In the genomic region with DNA sequence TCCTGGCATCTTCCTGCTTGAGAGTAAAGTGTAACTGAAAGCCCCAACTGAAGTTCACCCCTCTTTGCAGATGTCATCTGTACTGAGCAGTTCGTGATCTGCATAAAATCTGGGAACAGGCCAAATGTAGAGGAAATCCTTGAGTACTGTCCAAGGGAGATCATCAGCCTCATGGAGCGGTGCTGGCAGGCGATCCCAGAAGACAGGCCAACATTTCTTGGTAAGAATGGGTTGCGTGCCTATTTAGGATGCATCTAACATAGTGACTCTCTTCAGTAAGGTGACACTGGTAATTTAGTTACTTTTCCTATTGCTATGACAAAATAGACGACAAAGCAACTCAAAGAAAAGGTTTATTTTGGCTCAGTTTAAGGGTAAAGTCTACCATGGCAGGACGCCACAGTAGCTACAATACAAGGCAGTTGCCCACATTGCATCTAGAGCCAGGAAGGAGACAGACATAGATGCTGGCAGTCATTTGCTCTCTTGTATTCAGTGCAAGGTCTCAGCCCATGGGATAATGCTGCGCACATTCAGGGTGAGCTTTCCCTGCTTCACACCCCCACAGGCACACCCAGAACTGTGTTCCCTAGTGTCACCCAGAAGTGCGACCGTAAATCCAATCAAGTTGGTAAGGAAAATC, we compare ENCODE assay signal across 19 mouse cellular contexts. TPM values are rescaled to one million over a fixed set of nuclear protein-coding genes. Genes with fewer than 3 reads are reported as not detected.
DNase-seq lines count a peak whose midpoint lies in the region; ATAC-seq and TF ChIP-seq lines count a peak whose summit lies in the region.
"Had no signal": no experiment of that assay in that cellular context is flagged by ENCODE, and none has a peak within 500 bp of the region (broad histone marks: within the 10 kb centered on the region; RNA-seq: fewer than 3 reads in every experiment).

No protein-coding gene starts in this region.

- H3K4me2 ChIP-seq in hindbrain, embryonic 14.5 days (replicated peaks): no peak overlapping the region
- no peak overlapping the region for H3K4me2 ChIP-seq in lung, postnatal 0 days (replicated peaks; ENCODE audit: low read depth, low read length)
- H3K4me2 ChIP-seq: midbrain, embryonic 12.5 days; stomach, embryonic 15.5 days had no signal

- no peaks in the 10 kb centered on the region for H3K9me3 ChIP-seq in hindbrain, embryonic 14.5 days (ENCODE audit: control insufficient read depth, low read length)
- H3K9me3 ChIP-seq in hindbrain, embryonic 10.5 days: no peaks in the 10 kb centered on the region
- H3K9me3 ChIP-seq in lung, postnatal 0 days (ENCODE audit: low read length): no peaks in the 10 kb centered on the region
- H3K9me3 ChIP-seq: G1E; midbrain, embryonic 12.5 days; stomach, embryonic 15.5 days had no signal

- H3K4me3 ChIP-seq in hindbrain, embryonic 14.5 days (replicated peaks; ENCODE audit: low read length): no peak overlapping the region
- no peak overlapping the region for H3K4me3 ChIP-seq in hindbrain, embryonic 10.5 days
- no peak overlapping the region for H3K4me3 ChIP-seq in lung, postnatal 0 days (ENCODE audit: low read depth, low read length)
- H3K4me3 ChIP-seq: layer of hippocampus, adult 2 months; midbrain, embryonic 12.5 days; stomach, embryonic 15.5 days had no signal

- TF ChIP-seq EP300 in lung, postnatal 0 days (IDR thresholded peaks at IDR 0.05): no peak

- H3K27me3 ChIP-seq in hindbrain, embryonic 14.5 days (ENCODE audit: control insufficient read depth, insufficient read depth, low read length): no peaks in the 10 kb centered on the region
- no peaks in the 10 kb centered on the region for H3K27me3 ChIP-seq in hindbrain, embryonic 10.5 days (ENCODE audit: insufficient read depth, poor library complexity, severe bottlenecking)
- H3K27me3 ChIP-seq in lung, postnatal 0 days (replicated peaks; ENCODE audit: insufficient read depth, low read length): no peaks in the 10 kb centered on the region
- H3K27me3 ChIP-seq: midbrain, embryonic 12.5 days; stomach, embryonic 15.5 days had no signal

- peaks cover 75% of the 10 kb centered on the region for H3K36me3 ChIP-seq in hindbrain, embryonic 14.5 days (replicated peaks; ENCODE audit: control insufficient read depth, insufficient read depth)
- peaks cover 61% of the 10 kb centered on the region for H3K36me3 ChIP-seq in hindbrain, embryonic 10.5 days
- peaks cover 49% of the 10 kb centered on the region; the same call in 1 of the 2 replicates for H3K36me3 ChIP-seq in lung, postnatal 0 days (ENCODE audit: insufficient read depth, low read length)

- peak; percentile 47 for DNase-seq in hindbrain, embryonic 14.5 days (ENCODE audit: low spot score)
- DNase-seq in hindbrain, embryonic 10.5 days (ENCODE audit: low spot score): no peak
- DNase-seq in lung, postnatal 0 days (ENCODE audit: low spot score): peak; percentile 39
- no peak for DNase-seq in lung, postnatal 4 days
- DNase-seq in cerebellum, adult 11-12 months: peak; percentile 45
- DNase-seq in cerebellum, postnatal 10 days: peak; percentile 85 to 87
- DNase-seq in kidney, adult 9 months: no peak
- DNase-seq: adrenal gland, postnatal 10 days; heart, postnatal 4 days; kidney, adult 11 months; kidney, postnatal 10 days; thymus, adult 2 months had no signal

- H3K27ac ChIP-seq in hindbrain, embryonic 14.5 days: no peak overlapping the region
- no peak overlapping the region for H3K27ac ChIP-seq in hindbrain, embryonic 10.5 days
- H3K27ac ChIP-seq in lung, postnatal 0 days (ENCODE audit: low read length): no peak overlapping the region
- H3K27ac ChIP-seq: layer of hippocampus, adult 2 months; liver, embryonic 14.5 days; midbrain, embryonic 12.5 days; stomach, embryonic 15.5 days had no signal

- ATAC-seq in hindbrain, embryonic 14.5 days (ENCODE audit: low FRiP score): peak; percentile 65; the same call in 1 of the 2 replicates
- ATAC-seq in lung, postnatal 0 days: no peak
- no peak for ATAC-seq in megakaryocyte, adult 5-6 weeks (ENCODE audit: poor library complexity, severe bottlenecking)
- ATAC-seq: CD4-positive, CD25-positive, alpha-beta regulatory T cell, adult 4 months had no signal

- H3K4me1 ChIP-seq in hindbrain, embryonic 14.5 days (replicated peaks; ENCODE audit: control insufficient read depth, insufficient read depth, low read length): no peaks in the 10 kb centered on the region
- H3K4me1 ChIP-seq in hindbrain, embryonic 10.5 days (replicated peaks): no peaks in the 10 kb centered on the region
- H3K4me1 ChIP-seq in lung, postnatal 0 days (ENCODE audit: insufficient read depth, low read depth, low read length): no peaks in the 10 kb centered on the region
- H3K4me1 ChIP-seq: midbrain, embryonic 12.5 days; stomach, embryonic 15.5 days had no signal

- TF ChIP-seq CTCF in lung, postnatal 0 days (IDR thresholded peaks at IDR 0.05): no peak

- 89% methylated on average over 9 of the region's 9 CpGs for WGBS in hindbrain, embryonic 14.5 days
- WGBS in hindbrain, embryonic 10.5 days: 95% methylated on average over 9 of the region's 9 CpGs
- WGBS in lung, postnatal 0 days: 83% methylated on average over 9 of the region's 9 CpGs

- H3K9ac ChIP-seq in hindbrain, embryonic 14.5 days: no peak overlapping the region
- H3K9ac ChIP-seq in lung, postnatal 0 days (replicated peaks; ENCODE audit: low read depth): no peak overlapping the region
- H3K9ac ChIP-seq: liver, embryonic 14.5 days; midbrain, embryonic 12.5 days; stomach, embryonic 15.5 days had no signal

RNA-seq across cellular contexts. Expression of a gene that starts 14.5 kb away (rescaled TPM):
- polyA plus RNA-seq in hindbrain, embryonic 14.5 days (2014; fragmentation: Nextera tagmentation; extraction: Ambion mirVana): 42.1 TPM in 2 replicates
- 28.3 and 35.5 TPM in 2 replicates for polyA plus RNA-seq in hindbrain, embryonic 10.5 days (2016; fragmentation: Nextera tagmentation; extraction: Ambion mirVana)
- polyA plus RNA-seq in lung, postnatal 0 days (2015; fragmentation: Nextera tagmentation; extraction: Ambion mirVana): 94.5 and 94.8 TPM in 2 replicates
- 16.8 and 17.8 TPM in 2 replicates for total RNA-seq in megakaryocyte, adult 5-6 weeks (2015)
- total RNA-seq in megakaryocyte, adult 5-6 weeks (2017): 19.6 and 19.8 TPM in 2 replicates

RNA-seq across cellular contexts. Expression of a gene that starts 14.9 kb away (rescaled TPM):
- polyA plus RNA-seq in hindbrain, embryonic 14.5 days (2014; fragmentation: Nextera tagmentation; extraction: Ambion mirVana): 6.5 and 8.2 TPM in 2 replicates
- polyA plus RNA-seq in hindbrain, embryonic 10.5 days (2016; fragmentation: Nextera tagmentation; extraction: Ambion mirVana): 7.3 and 10.0 TPM in 2 replicates
- 17.7 and 21.2 TPM in 2 replicates for polyA plus RNA-seq in lung, postnatal 0 days (2015; fragmentation: Nextera tagmentation; extraction: Ambion mirVana)
- 45.6 and 50.8 TPM in 2 replicates for total RNA-seq in megakaryocyte, adult 5-6 weeks (2015)
- total RNA-seq in megakaryocyte, adult 5-6 weeks (2017): 56.9 and 57.3 TPM in 2 replicates

RNA-seq across cellular contexts. Expression of a gene that starts 20.3 kb away (rescaled TPM):
- polyA plus RNA-seq in hindbrain, embryonic 14.5 days (2014; fragmentation: Nextera tagmentation; extraction: Ambion mirVana): 42.8 and 43.5 TPM in 2 replicates
- 33.1 and 34.5 TPM in 2 replicates for polyA plus RNA-seq in hindbrain, embryonic 10.5 days (2016; fragmentation: Nextera tagmentation; extraction: Ambion mirVana)
- 55.3 and 70.4 TPM in 2 replicates for polyA plus RNA-seq in lung, postnatal 0 days (2015; fragmentation: Nextera tagmentation; extraction: Ambion mirVana)
- total RNA-seq in megakaryocyte, adult 5-6 weeks (2015): 33.3 and 47.8 TPM in 2 replicates
- 13.9 and 17.1 TPM in 2 replicates for total RNA-seq in megakaryocyte, adult 5-6 weeks (2017)

RNA-seq across cellular contexts. Expression of a gene that starts 52.6 kb away (rescaled TPM):
- 8.6 and 10.7 TPM in 2 replicates for polyA plus RNA-seq in hindbrain, embryonic 14.5 days (2014; fragmentation: Nextera tagmentation; extraction: Ambion mirVana)
- 19.2 and 26.2 TPM in 2 replicates for polyA plus RNA-seq in hindbrain, embryonic 10.5 days (2016; fragmentation: Nextera tagmentation; extraction: Ambion mirVana)
- polyA plus RNA-seq in lung, postnatal 0 days (2015; fragmentation: Nextera tagmentation; extraction: Ambion mirVana): 18.4 and 21.0 TPM in 2 replicates
- 93.7 and 94.6 TPM in 2 replicates for total RNA-seq in megakaryocyte, adult 5-6 weeks (2015)
- 77.5 and 81.5 TPM in 2 replicates for total RNA-seq in megakaryocyte, adult 5-6 weeks (2017)

Comparison
In these comparisons a context has a peak if more than half of its experiments do, and no peak if none do; other contexts are left out.
1. DNase-seq: peak in hindbrain, embryonic 14.5 days (single experiment), lung, postnatal 0 days (single experiment), cerebellum, adult 11-12 months (single experiment) and cerebellum, postnatal 10 days (2 of 2); none in hindbrain, embryonic 10.5 days (single experiment), lung, postnatal 4 days (0 of 2) and kidney, adult 9 months (single experiment).